Mouse (Mus musculus) left cerebral cortex, postnatal 25 days (tissue): ENCODE results near the gene Acta2. TPM values are rescaled to one million over a fixed set of nuclear protein-coding genes. Genes with fewer than 3 reads are reported as not detected.

Experiments used
- DNase-seq, 2 experiments: peaks; one replicate each; pipeline ENCODE4 v3.0.0; 2022; ENCODE audit warnings: low spot score in 2 of 2, mixed read lengths in 1 of 2
- intact Hi-C: fragments of 180-260 bp; cut with DNase I; formaldehyde crosslinking; loops from one replicate; pipeline ENCODE4 v1.15.1; 2025
- total RNA-seq, 2 experiments: library from RNA; stranded (reverse); gene quantifications; 2 replicates each; pipeline ENCODE4 v1.2.3; 2021

Acta2 gene
- total RNA-seq, 2 experiments from 2014 or later, result 14.2 to 15.5 TPM

DNA sequence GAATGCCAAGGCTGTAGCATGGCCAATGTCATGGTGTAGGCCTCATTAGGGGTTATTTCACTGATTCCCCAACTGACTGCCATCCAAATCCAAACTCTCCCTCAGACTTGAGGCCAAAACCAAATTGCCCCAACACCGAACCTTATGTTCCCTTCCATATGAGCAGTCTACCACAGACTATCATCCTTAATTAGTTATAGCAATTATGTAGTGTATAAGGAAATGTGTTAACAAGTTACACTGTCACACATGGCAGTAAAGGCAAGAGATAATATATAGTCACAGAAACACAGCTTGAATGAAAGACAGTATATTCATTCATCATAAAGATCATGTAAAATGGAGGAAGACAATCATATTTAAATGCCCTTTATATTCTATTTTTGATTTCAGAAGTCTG is 17.7 kb upstream of the Acta2 start:
- intact Hi-C loops, result no loop called here

DNA sequence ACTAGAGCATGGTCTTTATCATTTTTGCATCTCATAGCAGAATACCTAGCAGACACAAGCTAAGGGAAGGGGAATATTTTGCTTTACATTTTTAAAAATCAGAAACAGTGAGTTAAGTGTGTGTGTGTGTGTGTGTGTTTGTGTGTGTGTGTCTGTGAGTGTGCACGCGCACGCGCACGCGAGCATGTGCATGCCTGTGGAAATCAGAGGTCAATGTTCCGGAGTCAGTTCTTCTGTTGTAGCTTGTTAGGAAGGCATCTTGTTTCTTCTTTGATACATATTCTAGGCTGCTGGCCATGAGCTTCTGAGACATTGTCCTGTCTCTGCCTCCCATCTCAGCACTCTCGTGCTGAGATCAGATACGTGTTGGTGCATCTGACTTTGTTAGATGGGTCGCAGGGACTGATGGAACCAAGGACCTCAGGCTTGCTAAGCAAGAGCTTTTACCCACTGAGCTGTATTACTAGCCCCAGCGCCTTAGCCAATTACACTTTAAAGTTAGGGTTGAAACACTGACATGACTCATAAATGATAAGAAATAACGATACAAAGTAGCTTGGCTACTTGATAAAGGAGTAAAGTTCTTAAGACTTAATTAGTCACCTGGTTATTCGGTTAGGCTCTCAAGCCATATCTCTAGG is 15.6 kb upstream of the Acta2 start:
- DNase-seq, result no peak
- intact Hi-C loops, result no loop called here

More for the DNA sequence above, 17.7 kb upstream of the Acta2 start:
- DNase-seq, result no peak

DNA sequence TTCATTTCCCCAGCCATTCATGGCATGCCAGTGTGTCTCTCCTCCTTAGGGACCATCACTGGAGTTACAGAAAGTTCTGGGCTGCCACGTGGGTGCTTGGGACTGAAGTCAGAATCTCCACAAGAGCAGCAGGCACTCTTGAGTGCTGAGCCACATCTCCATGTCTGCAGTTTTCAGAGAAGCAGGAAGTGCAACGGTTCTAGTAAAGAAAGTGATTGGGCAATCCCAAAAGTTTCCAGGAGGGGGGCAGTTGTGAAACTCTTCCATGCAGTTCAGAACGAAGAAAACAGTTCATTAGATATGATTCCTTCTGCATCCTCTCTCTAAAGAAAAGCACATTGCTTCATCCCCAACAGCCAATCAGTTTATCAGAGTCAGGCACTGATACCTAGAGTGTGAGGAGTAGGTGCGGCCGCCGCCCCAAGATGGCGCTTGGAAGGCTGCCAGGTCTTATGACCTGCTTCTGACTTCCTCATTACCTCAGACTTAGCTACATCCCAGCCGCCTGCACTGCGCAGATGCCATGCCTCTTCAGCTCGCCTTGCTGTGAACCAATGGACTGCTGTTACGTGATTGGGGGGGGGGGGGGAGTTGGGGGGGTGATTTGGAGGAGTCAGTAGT is 14.8 kb upstream of the Acta2 start:
- no peak for DNase-seq
- intact Hi-C loops, result no loop called here

DNA sequence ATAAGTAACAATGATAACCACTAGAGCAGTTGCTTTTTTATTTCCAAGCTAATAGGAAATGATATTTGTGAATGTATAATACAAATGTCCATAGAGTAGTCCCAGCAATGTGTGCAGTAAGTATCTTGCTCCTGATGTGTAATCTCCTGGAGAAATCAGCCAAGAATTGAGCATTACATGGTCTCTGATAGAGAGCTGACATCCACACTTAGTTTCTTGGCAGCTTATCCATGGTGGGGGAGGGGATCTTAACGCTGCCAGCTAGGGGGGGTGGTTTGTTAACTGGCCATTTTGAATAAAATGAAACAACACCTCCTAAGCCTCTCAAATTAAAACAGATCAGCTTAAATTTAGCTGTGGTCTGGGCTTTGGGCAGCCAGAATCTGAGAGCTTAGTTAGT is 13.6 kb upstream of the Acta2 start:
- DNase-seq, result no peak
- intact Hi-C loops, result no loop called here

DNA sequence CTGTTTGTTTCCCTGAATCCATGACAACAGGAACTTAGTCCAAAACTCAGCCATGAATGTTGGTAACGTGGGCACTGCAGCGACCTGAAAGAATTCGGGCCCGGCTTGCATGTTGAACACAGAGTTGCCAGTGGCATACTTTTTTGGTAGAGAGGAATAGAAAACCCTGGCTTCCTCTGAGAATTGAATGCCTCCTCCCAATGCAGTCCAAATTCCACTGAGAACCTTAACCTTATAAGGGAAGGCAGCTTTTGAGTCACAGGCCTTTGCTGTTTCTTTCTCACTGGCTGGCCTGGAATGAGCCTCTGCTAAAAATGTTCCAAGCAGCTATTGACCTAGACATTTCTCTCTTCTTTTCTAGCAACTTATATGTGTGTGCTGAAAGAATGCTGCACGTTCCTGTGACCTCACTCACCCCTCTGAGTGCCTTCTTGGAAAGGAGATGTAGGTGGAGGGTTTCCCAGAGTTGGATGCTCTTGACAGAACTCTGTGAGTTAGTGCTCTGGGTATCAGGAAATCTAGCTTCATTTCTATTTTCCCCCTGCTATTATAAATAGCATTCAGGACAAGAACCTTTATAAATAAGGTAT is 10.3 kb upstream of the Acta2 start:
- intact Hi-C loops, result no loop called here
- DNase-seq, result no peak

DNA sequence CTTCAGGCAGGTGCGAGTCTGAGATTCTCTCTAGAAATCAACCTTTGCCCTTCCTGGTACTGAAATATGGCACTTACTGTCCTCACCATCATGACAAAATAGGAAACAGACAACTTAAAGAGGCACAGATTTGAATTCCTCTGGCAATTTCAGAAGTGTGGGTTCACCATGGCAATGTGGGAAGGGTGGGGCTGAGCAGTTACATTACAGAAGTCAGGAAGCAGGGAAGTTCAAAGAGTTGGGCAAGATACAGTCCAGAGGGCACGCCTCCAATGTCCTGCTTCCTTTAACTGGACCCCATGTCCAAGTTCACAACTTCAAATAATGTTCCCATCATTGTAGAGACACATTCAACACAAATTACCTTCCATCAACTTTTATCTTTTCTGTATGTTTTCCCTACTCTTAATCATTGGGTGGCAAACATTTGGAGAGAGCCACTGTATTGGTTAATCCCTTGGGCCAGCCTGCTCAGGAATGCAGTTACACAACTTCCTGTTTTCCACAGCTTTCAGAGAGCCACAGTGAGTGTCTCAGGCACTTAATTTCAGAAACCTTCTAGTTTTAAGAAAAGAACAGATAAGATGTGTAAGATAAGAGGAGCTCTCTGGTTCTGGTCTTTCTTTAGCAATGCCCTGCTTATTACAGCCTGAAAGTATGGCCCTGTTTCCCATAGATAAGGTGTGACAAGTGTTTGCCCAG is 7.0 kb upstream of the Acta2 start:
- DNase-seq, result no peak
- intact Hi-C loops, result no loop called here

DNA sequence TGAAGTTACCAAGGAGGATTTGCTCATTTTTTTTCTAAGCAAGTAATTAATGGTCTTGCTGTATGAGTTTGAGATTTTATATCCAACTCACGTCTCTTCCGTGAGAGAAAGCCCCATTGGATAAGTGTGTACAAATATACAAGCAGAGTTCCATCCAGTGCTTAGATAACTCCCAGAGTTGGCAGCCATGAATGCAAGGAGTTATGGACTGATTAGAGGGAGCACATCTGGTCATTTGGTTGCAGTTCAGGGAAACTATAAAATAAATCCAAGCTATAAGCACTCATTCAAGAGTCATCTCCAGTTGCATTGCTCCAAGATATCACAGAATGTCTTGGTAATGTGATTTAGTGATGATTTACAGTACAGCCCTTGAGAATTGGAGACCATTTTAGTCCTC is 1.5 kb upstream of the Acta2 start:
- intact Hi-C loops, result no loop called here
- DNase-seq, result no peak

DNA sequence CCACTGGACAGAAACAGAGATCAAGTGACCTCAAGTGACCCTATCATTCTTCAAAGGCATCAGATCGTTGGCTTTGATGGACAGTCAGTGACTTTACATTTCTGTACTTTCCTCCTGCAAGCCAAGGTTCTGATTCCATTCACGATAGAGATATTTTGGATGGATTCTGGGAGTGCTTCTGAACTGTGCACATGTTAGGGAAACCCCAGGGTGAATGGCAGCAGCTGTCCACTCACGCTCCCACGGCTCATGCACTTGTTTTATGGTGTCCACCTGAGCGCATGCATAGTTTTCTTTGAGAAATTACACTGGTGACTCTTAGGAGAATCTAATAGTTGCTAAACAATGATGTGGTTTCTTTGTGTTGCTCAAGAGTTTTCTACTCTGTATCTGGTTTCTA is 759 bp upstream of the Acta2 start:
- intact Hi-C loops, result no loop called here
- DNase-seq, result no peak

DNA sequence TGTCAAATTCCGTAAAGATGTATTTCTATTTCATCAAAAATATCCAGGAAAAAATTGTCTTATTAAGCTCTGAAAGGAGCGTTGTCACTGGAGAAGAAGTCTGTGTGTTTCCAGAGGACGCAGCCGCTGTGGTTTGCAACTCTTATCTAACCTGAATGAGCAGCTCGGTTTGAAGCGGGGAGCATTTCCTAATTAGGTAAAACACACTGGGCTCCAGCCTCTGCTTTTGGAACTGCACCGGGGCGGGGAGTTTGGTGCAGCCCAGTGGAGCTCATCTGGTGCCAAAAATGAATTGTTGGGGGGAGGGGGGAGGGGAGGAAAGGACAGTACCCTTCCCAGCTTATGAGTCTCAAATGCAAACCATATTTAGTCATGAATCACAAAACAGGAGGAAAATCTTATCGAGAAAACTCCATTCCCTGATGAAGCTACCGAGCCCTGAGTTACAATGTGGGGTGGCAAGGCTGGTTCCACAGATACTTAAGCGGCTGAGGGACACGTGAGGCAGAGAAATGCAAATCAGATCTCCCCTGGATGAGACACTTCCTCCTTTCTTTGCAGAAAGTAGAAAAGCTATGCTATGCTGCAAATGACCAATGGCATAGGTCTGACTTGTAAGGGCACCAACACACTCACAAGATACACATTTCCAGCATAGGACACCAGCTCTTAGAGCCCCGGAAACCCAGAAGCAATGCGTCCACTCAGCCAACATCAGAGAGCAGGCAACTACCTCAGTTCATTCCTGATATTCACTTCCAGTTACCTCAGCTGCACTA is 1.1 kb downstream of the Acta2 start:
- peak in 1 of 2 experiments; percentile 32 for DNase-seq
- intact Hi-C loops, result no loop called here

DNA sequence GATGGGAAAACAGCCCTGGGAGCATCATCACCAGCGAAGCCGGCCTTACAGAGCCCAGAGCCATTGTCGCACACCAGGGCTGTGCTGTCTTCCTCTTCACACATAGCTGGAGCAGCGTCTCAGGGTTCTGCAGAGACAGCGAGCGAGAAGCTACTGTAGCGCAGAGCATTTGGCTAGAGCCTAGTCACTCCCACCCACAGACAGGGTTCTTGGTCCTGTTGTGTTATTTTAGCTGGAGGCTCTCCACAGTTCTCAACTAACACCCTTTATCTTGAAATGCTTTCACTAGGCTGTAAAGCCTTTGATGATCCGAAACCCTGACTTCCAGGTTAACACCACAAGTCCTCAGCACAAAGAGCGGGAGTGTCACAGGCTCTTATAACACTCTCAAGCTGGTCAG is 2.9 kb downstream of the Acta2 start:
- intact Hi-C loops, result no loop called here
- DNase-seq, result no peak

DNA sequence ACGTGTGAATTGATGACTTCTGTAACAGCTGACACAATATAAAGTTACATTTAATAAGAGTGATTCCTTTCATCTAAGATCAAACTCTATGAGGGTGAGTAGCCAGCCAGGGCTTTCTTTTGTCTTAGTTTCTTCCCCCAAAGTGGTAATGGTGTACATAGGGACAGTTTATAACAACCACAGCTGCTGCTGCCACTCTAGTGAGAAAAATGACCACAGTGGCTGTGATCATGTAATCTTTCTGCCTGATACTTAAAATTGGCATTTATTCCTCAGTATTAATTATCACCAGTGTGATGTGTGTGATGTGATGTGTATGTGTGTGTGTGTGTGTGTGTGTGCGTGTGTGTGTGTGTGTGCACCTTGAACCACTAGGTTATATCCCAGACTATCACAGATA is 3.5 kb downstream of the Acta2 start:
- no peak for DNase-seq

DNA sequence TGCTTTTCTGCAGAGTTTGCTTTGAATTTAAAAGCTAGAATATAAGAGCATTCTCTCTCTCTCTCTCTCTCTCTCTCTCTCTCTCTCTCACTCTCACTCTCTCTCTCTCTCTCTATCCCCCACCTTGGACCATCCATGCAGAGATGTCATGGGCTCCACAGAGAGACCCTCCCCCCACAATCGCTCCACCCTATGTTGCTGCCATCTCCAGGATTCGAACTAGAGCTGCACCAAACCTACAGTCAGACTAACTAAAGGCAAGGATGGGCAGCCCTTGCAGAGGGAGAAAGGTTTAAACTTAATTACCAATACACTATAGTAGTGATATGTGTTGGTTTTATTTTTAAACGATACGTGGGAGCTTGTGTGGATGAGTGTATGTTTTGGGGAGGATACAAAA is 4.8 kb downstream of the Acta2 start:
- intact Hi-C loops, result no loop called here
- DNase-seq, result no peak

More for the DNA sequence above, 3.5 kb downstream of the Acta2 start:
- intact Hi-C loops, result no loop called here

DNA sequence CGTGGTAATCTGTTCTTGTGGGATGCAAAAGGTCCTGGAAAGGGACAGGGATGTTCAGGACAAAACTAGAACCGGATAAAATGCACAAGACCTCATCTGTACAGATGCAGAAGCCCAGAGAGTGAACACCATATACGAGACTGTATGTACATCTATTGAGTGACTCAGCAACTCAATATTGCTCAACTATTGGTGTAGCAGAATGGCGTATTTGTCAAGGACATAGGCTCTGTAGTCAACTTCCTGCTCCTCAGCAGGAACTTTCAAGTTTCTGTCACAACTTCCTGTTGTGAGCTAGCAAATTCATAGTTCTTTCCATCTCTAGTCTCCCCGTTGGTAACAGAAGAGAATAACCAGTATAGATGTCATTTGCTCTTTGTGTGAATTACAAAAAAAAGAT is 6.8 kb downstream of the Acta2 start:
- intact Hi-C loops, result loop anchor here (5.0 to 10.0 kb wide), 2 partner anchors 229 to 416 kb away; partner anchors contain the start of gene Ch25h
- no peak for DNase-seq

DNA sequence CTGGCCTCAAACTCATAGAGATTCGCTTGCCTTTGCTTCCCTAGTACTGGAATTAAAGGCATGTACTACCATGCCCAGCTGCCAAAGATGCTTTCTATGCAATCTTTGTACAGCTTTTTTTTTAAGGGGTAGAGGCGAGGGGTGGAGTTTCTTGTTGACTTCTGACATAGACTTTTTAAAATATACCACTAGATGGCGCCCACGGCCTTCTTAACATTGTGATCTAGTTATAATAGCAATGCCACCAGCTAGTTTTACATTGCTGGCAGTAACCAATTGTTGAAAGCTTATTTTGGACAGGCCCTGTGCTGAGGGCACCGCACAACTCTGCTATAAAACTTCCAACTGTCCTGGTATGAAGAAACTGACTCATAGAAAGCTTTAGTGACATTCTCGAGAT is 11.3 kb downstream of the Acta2 start:
- DNase-seq, result peak; percentile 58 to 78
- intact Hi-C loops, result loop anchor here (2.0 to 10.0 kb wide), 5 partner anchors 41 to 421 kb away; partner anchors contain the start of gene Ifit2

DNA sequence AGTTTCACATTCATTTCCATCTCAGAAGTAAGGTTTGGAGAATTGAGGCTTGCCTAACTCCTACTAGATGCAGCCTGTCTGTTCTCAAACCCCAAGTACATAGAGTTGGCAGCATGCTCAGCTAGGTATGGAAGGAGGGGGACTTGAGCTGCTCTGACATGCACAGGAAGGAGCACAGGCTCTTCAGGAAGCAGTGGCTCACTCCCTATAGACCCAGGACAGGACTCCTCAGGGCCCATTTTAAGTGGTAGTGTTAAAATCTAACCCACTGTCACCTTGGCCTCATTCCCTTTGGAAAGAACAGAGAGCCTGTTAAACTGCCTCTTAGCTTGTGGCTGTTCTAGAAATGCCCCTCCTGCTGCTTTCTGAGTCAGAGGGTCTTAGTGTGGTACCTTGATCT is 12.5 kb downstream of the Acta2 start:
- intact Hi-C loops, result loop anchor here (5.0 to 10.0 kb wide), 4 partner anchors 89 to 422 kb away; partner anchors contain the start of gene Ifit2

DNA sequence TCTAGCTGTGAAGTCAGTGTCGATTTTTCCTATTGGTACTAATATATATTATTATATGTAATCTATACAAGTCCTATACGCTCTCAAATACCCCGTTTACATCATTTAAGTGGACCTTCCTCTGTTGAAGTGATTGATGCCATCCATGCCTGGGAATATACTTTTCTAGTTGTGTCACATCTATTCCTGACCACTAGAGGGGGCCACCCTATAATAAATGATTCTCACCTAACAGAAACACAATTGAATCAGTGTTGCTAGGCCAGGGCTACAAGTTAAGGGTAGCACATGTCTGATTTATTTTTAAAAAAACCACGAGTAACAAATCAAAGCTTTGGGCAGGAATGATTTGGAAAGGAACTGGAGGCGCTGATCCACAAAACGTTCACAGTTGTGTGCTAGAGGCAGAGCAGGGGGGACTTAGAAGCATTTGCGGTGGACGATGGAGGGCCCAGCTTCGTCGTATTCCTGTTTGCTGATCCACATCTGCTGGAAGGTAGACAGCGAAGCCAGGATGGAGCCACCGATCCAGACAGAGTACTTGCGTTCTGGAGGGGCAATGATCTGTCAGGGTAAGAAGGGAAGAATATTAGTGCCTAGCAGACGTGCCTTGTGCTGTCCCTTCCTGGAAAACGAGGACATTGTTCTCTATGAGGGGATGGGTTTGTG is 14.0 kb downstream of the Acta2 start:
- intact Hi-C loops, result loop anchor here (5.0 to 10.0 kb wide), 4 partner anchors 91 to 423 kb away; partner anchors contain the start of gene Ifit2
- DNase-seq, result peak in 1 of 2 experiments; percentile 41

More for the DNA sequence above, 12.5 kb downstream of the Acta2 start:
- no peak for DNase-seq

DNA sequence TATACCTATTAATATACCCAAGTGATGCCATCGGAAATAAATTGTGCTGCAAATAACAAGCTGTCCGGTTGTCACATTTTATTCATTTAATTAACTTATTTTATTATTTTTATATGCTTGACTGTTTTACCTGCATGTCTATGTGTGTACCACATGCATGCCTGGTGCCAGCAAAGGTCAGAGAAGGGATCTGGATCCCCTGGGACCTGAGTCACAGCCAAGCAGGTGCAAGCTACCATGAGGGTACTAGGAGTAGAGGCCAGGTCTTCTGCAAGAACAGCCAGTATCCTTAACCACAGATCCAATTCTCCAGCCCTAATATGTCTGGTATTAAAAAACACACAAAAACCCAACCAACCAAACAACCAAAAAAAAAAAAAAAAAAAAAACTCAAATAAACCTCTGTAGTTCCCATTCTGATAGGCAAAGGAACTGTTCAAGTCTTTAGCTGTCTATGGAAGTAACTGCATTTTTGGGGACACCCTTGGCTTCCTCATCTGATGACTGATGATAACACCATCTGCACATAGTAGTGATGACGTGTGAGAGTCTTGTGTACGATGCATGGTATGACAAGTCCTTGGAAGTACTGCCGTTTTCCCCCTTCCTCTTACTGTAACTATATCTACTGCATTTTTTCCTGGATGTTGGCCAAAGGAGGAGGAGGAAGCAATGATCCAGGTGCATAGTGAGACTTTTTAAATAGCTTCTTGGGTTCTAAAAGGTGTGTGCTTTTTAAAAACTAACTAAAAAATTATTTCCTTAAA is 14.9 kb downstream of the Acta2 start:
- no peak for DNase-seq
- intact Hi-C loops, result loop anchor here (5.0 to 10.0 kb wide), 4 partner anchors 92 to 424 kb away; partner anchors contain the start of gene Ifit2

DNA sequence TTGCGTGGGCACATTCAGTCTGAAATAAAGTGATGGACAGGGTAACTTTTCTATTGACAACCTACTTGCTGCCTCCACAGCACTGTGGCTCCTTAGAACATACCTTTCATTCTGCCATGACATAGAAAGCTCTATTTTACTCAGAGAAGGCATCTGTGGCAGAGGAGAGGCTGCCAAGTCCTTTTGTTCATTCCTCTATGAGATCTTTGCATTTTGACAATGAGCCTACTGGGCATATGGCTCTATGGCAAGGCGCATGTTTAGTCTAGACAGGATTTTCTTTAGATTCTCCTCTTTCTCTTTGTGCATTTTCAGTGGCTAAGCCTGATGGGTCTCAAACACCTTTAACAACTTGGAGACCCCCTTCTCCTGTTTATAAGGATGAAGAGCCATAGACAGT is 17.6 kb downstream of the Acta2 start:
- intact Hi-C loops, result loop anchor here (10.0 kb wide), 1 partner anchor 83 kb away; no protein-coding TSS in a partner anchor

More for the DNA sequence above, 17.6 kb downstream of the Acta2 start:
- DNase-seq, result peak in 1 of 2 experiments; percentile 32
